Mouse (Mus musculus): ENCODE results near the gene Slc16a14. TPM values are rescaled to one million over a fixed set of nuclear protein-coding genes. Genes with fewer than 3 reads are reported as not detected.

The Slc16a14 gene
- total RNA-seq, 1 experiment = 0.85 TPM

DNA sequence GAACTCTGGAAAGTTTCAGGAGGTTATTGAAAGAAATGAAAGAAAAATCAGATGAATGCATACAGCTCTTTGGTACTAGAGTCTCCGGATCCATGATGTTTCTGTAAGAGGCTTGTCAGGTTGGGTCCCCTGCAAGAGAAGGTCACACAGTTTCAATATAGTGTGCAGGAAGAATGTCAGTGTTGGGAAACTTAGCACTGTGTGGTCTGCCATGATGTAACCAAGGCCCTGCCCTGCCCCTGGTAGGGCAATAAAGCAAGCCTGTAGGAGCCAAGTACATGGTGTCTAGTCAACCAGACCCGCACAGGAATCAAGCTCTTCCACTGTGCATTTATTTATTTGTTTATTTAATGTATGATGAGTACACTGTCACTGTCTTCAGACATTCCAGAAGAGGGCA is 5.4 kb upstream of the Slc16a14 start:
- Histone ChIP-seq H3K27ac (ENCODE audit: insufficient read depth, low read depth, low read length, poor library complexity, severe bottlenecking) (no peak overlapping the region), H3K36me3 (ENCODE audit: control insufficient read depth, insufficient read depth, low read length, poor library complexity, severe bottlenecking) (no peaks in the 10 kb centered on the region), H3K9me3 (ENCODE audit: control insufficient read depth, insufficient read depth, low read depth, low read length) (no peaks in the 10 kb centered on the region), H3K4me1 (ENCODE audit: control insufficient read depth in 2 of 2, insufficient read depth in 2 of 2, low read length in 2 of 2, poor library complexity in 1 of 2) (no peaks in the 10 kb centered on the region), H3K4me3 (ENCODE audit: insufficient read depth in 1 of 2, low read depth in 1 of 2, low read length in 2 of 2, poor library complexity in 1 of 2, severe bottlenecking in 1 of 2) (no peak overlapping the region), H3K9ac (ENCODE audit: insufficient read depth, low read depth, low read length, poor library complexity, severe bottlenecking) (no peak overlapping the region)
- in situ Hi-C loops (cut with MboI; ENCODE audit: low sequenced_read_pairs in 2 of 2, unreplicated experiment in 2 of 2) = no loop called here
- no peak for TF ChIP-seq CHD2 (IDR thresholded peaks at IDR 0.05; ENCODE audit: low read depth, low read length)
- no peak for TF ChIP-seq ZNF384 (IDR thresholded peaks at IDR 0.05; ENCODE audit: low read depth, low read length)
- DNase-seq (ENCODE audit: low read depth, low spot score) = no peak

DNA sequence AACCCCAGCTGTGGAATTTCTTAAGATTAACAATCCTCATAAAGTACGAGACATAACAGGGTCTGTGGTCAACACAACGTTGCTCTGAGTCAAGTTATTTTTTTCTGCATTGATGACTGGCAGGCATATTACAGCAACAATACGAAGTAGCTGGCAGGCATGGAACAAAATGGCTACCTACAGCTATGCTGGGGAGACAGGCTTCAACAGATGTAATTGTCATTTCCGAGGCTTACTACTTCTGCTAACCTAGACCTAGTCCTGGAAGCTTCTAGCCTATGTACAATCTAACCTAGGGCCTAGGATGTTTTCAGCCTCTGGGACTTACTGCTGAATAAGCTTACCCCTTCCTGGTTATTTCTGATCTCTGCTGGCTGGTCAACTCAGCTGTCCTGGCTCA is 4.5 kb upstream of the Slc16a14 start:
- Histone ChIP-seq H3K36me3 (ENCODE audit: control insufficient read depth, insufficient read depth, low read length, poor library complexity, severe bottlenecking) (no peaks in the 10 kb centered on the region), H3K4me1 (ENCODE audit: control insufficient read depth in 2 of 2, insufficient read depth in 2 of 2, low read length in 2 of 2, poor library complexity in 1 of 2) (no peaks in the 10 kb centered on the region), H3K27ac (ENCODE audit: insufficient read depth, low read depth, low read length, poor library complexity, severe bottlenecking) (no peak overlapping the region), H3K4me3 (ENCODE audit: insufficient read depth in 1 of 2, low read depth in 1 of 2, low read length in 2 of 2, poor library complexity in 1 of 2, severe bottlenecking in 1 of 2) (no peak overlapping the region), H3K9ac (ENCODE audit: insufficient read depth, low read depth, low read length, poor library complexity, severe bottlenecking) (no peak overlapping the region), H3K9me3 (ENCODE audit: control insufficient read depth, insufficient read depth, low read depth, low read length) (no peaks in the 10 kb centered on the region)
- in situ Hi-C loops (cut with MboI; ENCODE audit: low sequenced_read_pairs in 2 of 2, unreplicated experiment in 2 of 2) = no loop called here
- no peak for DNase-seq (ENCODE audit: low read depth, low spot score)
- TF ChIP-seq CHD2 (IDR thresholded peaks at IDR 0.05; ENCODE audit: low read depth, low read length) = no peak

DNA sequence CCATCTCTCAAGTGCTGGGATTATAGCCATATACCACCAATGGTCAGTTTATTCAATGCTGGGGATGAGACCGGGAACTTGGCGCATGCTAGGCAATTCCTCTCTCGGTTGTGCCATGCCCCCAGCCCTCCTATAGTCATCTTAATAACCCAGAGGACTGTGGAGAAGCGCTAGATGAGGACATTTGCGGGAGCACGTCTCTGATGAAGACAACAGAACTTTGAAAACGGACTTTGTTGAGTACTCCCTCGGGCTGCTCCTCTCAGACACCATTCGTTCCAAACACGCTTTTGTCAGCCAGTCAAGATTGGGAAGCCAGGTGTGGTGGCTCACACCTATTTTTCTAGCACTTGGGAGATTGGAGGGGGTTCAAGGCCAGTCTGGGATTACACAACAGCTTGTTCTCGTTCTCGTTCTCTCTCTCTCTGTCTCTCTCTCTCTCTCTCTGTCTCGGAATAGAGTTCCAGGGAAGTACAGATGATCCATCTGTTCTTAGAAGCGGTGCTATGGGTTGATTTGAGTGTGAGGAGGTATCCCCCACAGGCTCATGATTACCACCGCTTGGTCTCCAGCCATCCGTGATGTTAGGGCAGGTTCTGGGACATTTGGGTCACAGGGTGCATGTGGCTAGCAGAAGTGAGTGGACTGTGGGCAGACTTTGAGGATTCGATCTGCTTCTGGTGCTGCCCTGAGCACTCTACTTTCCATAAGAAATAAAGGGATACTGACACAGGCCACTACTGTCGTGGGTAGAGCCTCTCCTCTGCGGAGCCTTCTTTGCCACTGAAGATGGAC is 2.0 kb upstream of the Slc16a14 start:
- H3K9ac ChIP-seq (ENCODE audit: insufficient read depth, low read depth, low read length, poor library complexity, severe bottlenecking) = no peak overlapping the region
- H3K4me3 ChIP-seq (ENCODE audit: insufficient read depth in 1 of 2, low read depth in 1 of 2, low read length in 2 of 2, poor library complexity in 1 of 2, severe bottlenecking in 1 of 2) = no peak overlapping the region
- in situ Hi-C loops (cut with MboI; ENCODE audit: low sequenced_read_pairs in 2 of 2, unreplicated experiment in 2 of 2) = no loop called here
- H3K9me3 ChIP-seq (ENCODE audit: control insufficient read depth, insufficient read depth, low read depth, low read length) = no peaks in the 10 kb centered on the region
- DNase-seq (ENCODE audit: low read depth, low spot score) = no peak
- H3K27ac ChIP-seq (ENCODE audit: insufficient read depth, low read depth, low read length, poor library complexity, severe bottlenecking) = no peak overlapping the region
- H3K4me1 ChIP-seq (ENCODE audit: control insufficient read depth in 2 of 2, insufficient read depth in 2 of 2, low read length in 2 of 2, poor library complexity in 1 of 2) = peaks cover 0 to 2% of the 10 kb centered on the region in 2 experiments; a peak in 1 of 4 replicates
- H3K36me3 ChIP-seq (ENCODE audit: control insufficient read depth, insufficient read depth, low read length, poor library complexity, severe bottlenecking) = no peaks in the 10 kb centered on the region
- TF ChIP-seq ZC3H11A (IDR thresholded peaks at IDR 0.05; ENCODE audit: borderline replicate concordance, low read depth, low read length) (no peak), ZNF384 (IDR thresholded peaks at IDR 0.05; ENCODE audit: low read depth, low read length) (no peak), HCFC1 (IDR thresholded peaks at IDR 0.05; ENCODE audit: borderline replicate concordance, insufficient read depth, low read length) (no peak), CHD2 (IDR thresholded peaks at IDR 0.05; ENCODE audit: low read depth, low read length) (no peak), MAFK (IDR thresholded peaks at IDR 0.05; ENCODE audit: insufficient read depth, low read depth, low read length) (no peak)

DNA sequence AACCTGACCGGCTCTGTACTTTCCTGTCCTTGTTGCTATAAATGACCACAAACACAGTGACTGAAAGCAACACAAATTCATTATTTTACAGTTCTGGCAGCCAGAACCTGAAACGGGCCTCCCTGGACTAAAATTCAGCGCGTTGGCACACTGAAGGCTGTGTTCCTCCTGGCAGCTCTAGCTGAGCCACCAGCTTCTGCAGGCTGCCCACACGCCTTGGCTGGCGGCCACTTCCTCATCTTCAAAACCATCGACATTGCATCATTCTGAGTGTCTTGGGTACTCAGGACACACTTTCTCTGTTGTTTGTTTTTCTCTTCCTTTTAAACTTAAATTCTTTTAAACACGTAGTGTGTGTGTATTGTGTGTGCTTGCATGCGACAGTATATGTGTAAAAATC is 734 bp upstream of the Slc16a14 start:
- no peak for TF ChIP-seq CHD2 (IDR thresholded peaks at IDR 0.05; ENCODE audit: low read depth, low read length)
- TF ChIP-seq HCFC1 (IDR thresholded peaks at IDR 0.05; ENCODE audit: borderline replicate concordance, insufficient read depth, low read length) = no peak
- TF ChIP-seq MAFK (IDR thresholded peaks at IDR 0.05; ENCODE audit: insufficient read depth, low read depth, low read length) = no peak
- no peak for TF ChIP-seq ZNF384 (IDR thresholded peaks at IDR 0.05; ENCODE audit: low read depth, low read length)
- no peak for TF ChIP-seq ZC3H11A (IDR thresholded peaks at IDR 0.05; ENCODE audit: borderline replicate concordance, low read depth, low read length)
- Histone ChIP-seq H3K4me3 (ENCODE audit: insufficient read depth in 1 of 2, low read depth in 1 of 2, low read length in 2 of 2, poor library complexity in 1 of 2, severe bottlenecking in 1 of 2) (no peak overlapping the region), H3K9me3 (ENCODE audit: control insufficient read depth, insufficient read depth, low read depth, low read length) (no peaks in the 10 kb centered on the region), H3K36me3 (ENCODE audit: control insufficient read depth, insufficient read depth, low read length, poor library complexity, severe bottlenecking) (no peaks in the 10 kb centered on the region), H3K4me1 (ENCODE audit: control insufficient read depth in 2 of 2, insufficient read depth in 2 of 2, low read length in 2 of 2, poor library complexity in 1 of 2) (peaks cover 0 to 2% of the 10 kb centered on the region in 2 experiments; a peak in 1 of 4 replicates), H3K9ac (ENCODE audit: insufficient read depth, low read depth, low read length, poor library complexity, severe bottlenecking) (no peak overlapping the region), H3K27ac (ENCODE audit: insufficient read depth, low read depth, low read length, poor library complexity, severe bottlenecking) (no peak overlapping the region)
- DNase-seq (ENCODE audit: low read depth, low spot score) = no peak
- in situ Hi-C loops (cut with MboI; ENCODE audit: low sequenced_read_pairs in 2 of 2, unreplicated experiment in 2 of 2) = no loop called here

DNA sequence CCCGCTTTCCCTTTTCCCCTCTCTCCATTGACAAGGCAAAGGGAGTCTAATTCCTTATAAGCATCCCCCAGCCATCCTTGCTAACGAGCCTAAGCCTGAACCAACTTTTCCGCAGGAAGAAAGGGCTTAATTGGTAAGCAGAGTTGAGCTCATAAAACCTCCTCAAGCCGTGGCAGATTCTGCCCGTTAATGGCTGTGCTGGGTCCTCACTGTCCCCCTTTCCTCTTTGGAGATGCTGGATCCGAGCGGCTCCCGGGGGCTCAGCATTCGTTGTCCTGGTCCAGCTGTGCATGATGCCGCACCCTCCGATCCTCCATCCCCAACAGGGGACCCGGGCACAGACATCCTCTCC is 807 bp downstream of the Slc16a14 start:
- H3K36me3 ChIP-seq (ENCODE audit: control insufficient read depth, insufficient read depth, low read length, poor library complexity, severe bottlenecking) = no peaks in the 10 kb centered on the region
- H3K4me1 ChIP-seq (ENCODE audit: control insufficient read depth in 2 of 2, insufficient read depth in 2 of 2, low read length in 2 of 2, poor library complexity in 1 of 2) = peaks cover 0 to 4% of the 10 kb centered on the region in 2 experiments; a peak in 1 of 4 replicates
- in situ Hi-C loops (cut with MboI; ENCODE audit: low sequenced_read_pairs in 2 of 2, unreplicated experiment in 2 of 2) = no loop called here
- DNase-seq (ENCODE audit: low read depth, low spot score) = peak; percentile 12
- H3K27ac ChIP-seq (ENCODE audit: insufficient read depth, low read depth, low read length, poor library complexity, severe bottlenecking) = no peak overlapping the region
- TF ChIP-seq ZNF384 (IDR thresholded peaks at IDR 0.05; ENCODE audit: low read depth, low read length) = no peak
- no peak for TF ChIP-seq HCFC1 (IDR thresholded peaks at IDR 0.05; ENCODE audit: borderline replicate concordance, insufficient read depth, low read length)
- TF ChIP-seq ZC3H11A (IDR thresholded peaks at IDR 0.05; ENCODE audit: borderline replicate concordance, low read depth, low read length) = no peak
- peak overlapping the region; percentile 82 to 83 for H3K4me3 ChIP-seq (ENCODE audit: insufficient read depth in 1 of 2, low read depth in 1 of 2, low read length in 2 of 2, poor library complexity in 1 of 2, severe bottlenecking in 1 of 2)
- peak overlapping the region; percentile 78 for H3K9ac ChIP-seq (ENCODE audit: insufficient read depth, low read depth, low read length, poor library complexity, severe bottlenecking)
- no peaks in the 10 kb centered on the region for H3K9me3 ChIP-seq (ENCODE audit: control insufficient read depth, insufficient read depth, low read depth, low read length)
